Mouse (Mus musculus) hindbrain, embryonic 14.5 days (tissue): ENCODE results near the gene Plxna1. TPM values are rescaled to one million over a fixed set of nuclear protein-coding genes. Genes with fewer than 3 reads are reported as not detected.

Experiments
- ATAC-seq: fragments of 200-750 bp; cut with Nextera tagmentation; 2 replicates; pipeline ENCODE4 v1.8.0; 2017; ENCODE audit warnings: moderate number of reproducible peaks, mild to moderate bottlenecking, moderate TSS enrichment, moderate library complexity; ENCODE audit not compliant: low FRiP score
- DNase-seq: peaks from one replicate; pipeline ENCODE4 v3.0.0-alpha.2; 2015; ENCODE audit warnings: low spot score
- H3K27ac ChIP-seq: fragments of 300-500 bp; sonication (generic); 2 replicates; pipeline ENCODE4 v1.5.1; 2014; ENCODE audit warnings: mild to moderate bottlenecking, moderate library complexity
- H3K27me3 ChIP-seq: fragments of 300-500 bp; sonication (generic); 2 replicates; pipeline ENCODE4 v1.6.1; 2014; ENCODE audit warnings: mild to moderate bottlenecking, low read length, mixed read lengths; ENCODE audit not compliant: control insufficient read depth, insufficient read depth
- H3K36me3 ChIP-seq: fragments of 300-500 bp; sonication (generic); replicated peaks from 2 replicates; pipeline ENCODE4 v1.6.1; 2014; ENCODE audit not compliant: control insufficient read depth, insufficient read depth
- H3K4me1 ChIP-seq: fragments of 300-500 bp; sonication (generic); replicated peaks from 2 replicates; pipeline ENCODE4 v1.6.1; 2014; ENCODE audit warnings: antibody characterized with exemption, low read length, mixed read lengths; ENCODE audit not compliant: control insufficient read depth, insufficient read depth
- H3K4me2 ChIP-seq: fragments of 300-500 bp; sonication (generic); replicated peaks from 2 replicates; pipeline ENCODE4 v1.6.1; 2014; ENCODE audit warnings: mild to moderate bottlenecking, moderate library complexity
- H3K4me3 ChIP-seq: fragments of 300-500 bp; sonication (generic); replicated peaks from 2 replicates; pipeline ENCODE4 v1.5.1; 2014; ENCODE audit warnings: mild to moderate bottlenecking, low read length
- H3K9ac ChIP-seq: fragments of 300-500 bp; sonication (generic); 2 replicates; pipeline ENCODE4 v1.6.1; 2014
- H3K9me3 ChIP-seq: fragments of 300-500 bp; sonication (generic); 2 replicates; pipeline ENCODE4 v1.6.1; 2016; ENCODE audit warnings: low read length; ENCODE audit not compliant: control insufficient read depth
- WGBS: fragments of 180-500 bp; shearing (Covaris S2); extraction: QIAGEN DNeasy Blood & Tissue Kit; methylation state at CpG from one replicate; pipeline ENCODE4 v1.1.7; 2014; 5-methylcytosine and 5-hydroxymethylcytosine counted together
- polyA plus RNA-seq: library from polyadenylated mRNA; unstranded; fragments of >200 nt; fragmentation: Nextera tagmentation; extraction: Ambion mirVana; gene quantifications from 2 replicates; pipeline ENCODE4 v1.2.1, GENCODE M21; 2014

Plxna1 gene
- polyA plus RNA-seq, 1 experiment from 2014 or later, result 47.3 TPM

DNA sequence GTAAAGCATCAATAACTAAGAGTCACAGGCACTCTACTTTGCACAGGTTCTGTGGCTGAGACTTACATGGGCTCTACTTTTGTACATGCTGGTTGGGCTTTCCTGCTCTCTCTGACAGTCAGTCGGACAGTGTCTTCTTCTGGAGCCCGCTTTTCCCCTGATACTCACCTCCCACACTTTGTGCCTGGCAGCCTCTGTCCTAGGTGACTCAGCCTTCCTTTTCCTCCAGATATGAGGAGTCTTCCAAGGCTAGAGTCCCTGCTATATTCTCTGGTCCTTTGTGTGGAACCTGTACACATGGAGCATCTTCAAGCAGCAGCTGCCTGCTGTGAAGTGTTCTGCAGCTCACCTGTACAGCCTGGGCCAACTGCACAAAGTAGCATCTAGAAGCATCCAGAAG is 31.4 kb upstream of the Plxna1 start:
- no peak overlapping the region for H3K27ac ChIP-seq
- no peak overlapping the region for H3K4me2 ChIP-seq
- H3K36me3 ChIP-seq, result no peaks in the 10 kb centered on the region
- H3K9me3 ChIP-seq, result no peaks in the 10 kb centered on the region
- DNase-seq (no peak), ATAC-seq (no peak)
- no peaks in the 10 kb centered on the region for H3K27me3 ChIP-seq
- 93% methylated on average over 2 of the region's 2 CpGs for WGBS
- no peak overlapping the region for H3K4me3 ChIP-seq
- 0 out of 2 replicates have a peak, but pooled peaks cover 4% of the 10 kb centered on the region for H3K4me1 ChIP-seq
- no peak overlapping the region for H3K9ac ChIP-seq

DNA sequence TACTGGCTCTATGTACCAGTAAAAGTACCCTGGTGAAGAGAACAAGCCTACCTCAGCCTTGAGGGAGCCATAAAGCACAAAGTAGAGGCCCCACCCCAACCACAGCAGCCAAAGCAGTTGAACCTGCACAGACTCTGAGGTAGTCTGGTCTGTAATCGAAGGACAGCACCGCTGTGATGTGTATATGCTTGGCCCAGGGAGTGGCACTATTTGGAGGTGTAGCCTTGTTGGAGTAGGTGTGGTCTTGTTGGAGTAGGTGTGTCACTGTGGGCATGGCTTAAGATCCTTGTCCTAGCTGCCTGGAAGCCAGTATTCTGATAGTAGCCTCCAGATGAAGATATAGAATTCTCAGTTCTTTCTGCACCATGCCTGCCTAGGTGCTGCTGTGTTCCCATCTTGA is 29.8 kb upstream of the Plxna1 start:
- ATAC-seq (no peak), DNase-seq (no peak)
- Histone ChIP-seq H3K27me3 (no peaks in the 10 kb centered on the region), H3K36me3 (no peaks in the 10 kb centered on the region), H3K9me3 (no peaks in the 10 kb centered on the region), H3K27ac (no peak overlapping the region), H3K4me2 (no peak overlapping the region), H3K9ac (no peak overlapping the region), H3K4me3 (no peak overlapping the region), H3K4me1 (0 out of 2 replicates have a peak, but pooled peaks cover 4% of the 10 kb centered on the region)
- WGBS, result 98% methylated on average over 2 of the region's 2 CpGs

DNA sequence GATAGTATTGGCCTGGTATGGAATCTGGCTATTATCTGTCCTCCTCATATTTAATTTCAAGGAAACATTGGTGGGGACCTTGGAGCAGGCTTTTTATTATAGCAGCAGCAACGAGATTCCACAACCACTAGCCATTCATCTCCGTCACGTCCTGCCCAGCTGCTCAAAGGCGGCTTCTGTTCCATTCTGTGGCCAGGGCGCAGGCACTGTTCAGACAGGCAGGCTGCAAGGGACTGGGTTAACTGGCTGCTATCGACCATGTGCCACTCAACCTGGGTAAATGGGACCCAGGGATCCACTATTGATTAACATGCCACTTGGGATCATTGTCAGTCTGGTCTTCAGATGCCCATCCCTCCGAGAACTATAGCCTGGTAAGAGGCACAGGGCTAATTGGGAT is 27.4 kb upstream of the Plxna1 start:
- Histone ChIP-seq H3K9me3 (no peaks in the 10 kb centered on the region), H3K9ac (no peak overlapping the region), H3K27me3 (no peaks in the 10 kb centered on the region), H3K4me2 (no peak overlapping the region), H3K36me3 (no peaks in the 10 kb centered on the region), H3K27ac (no peak overlapping the region), H3K4me3 (no peak overlapping the region), H3K4me1 (0 out of 2 replicates have a peak, but pooled peaks cover 4% of the 10 kb centered on the region)
- 50% methylated on average over 7 of the region's 7 CpGs for WGBS
- DNase-seq, result no peak
- ATAC-seq, result no peak

DNA sequence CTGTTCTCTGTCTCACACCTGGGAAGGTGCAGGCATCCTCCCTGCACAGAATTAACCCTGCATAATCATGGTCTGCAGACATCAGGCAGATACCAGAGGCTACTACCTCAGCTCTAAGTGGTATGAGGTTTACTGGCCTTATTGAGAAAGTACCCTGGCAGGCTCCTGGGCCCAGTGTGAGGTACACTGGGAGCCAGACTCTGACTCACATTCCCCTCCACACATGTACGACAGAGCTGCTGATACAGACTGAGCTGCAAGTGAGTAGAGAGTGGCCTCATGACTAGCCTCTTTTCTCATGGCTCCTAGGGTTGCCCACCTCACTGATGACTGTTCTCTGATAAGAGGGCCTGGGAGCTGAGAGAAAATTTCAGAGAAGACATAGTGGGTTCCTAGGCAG is 24.5 kb upstream of the Plxna1 start:
- Histone ChIP-seq H3K4me3 (no peak overlapping the region), H3K4me2 (no peak overlapping the region), H3K36me3 (no peaks in the 10 kb centered on the region), H3K27ac (no peak overlapping the region), H3K4me1 (0 out of 2 replicates have a peak, but pooled peaks cover 4% of the 10 kb centered on the region), H3K9me3 (no peaks in the 10 kb centered on the region), H3K9ac (no peak overlapping the region), H3K27me3 (no peaks in the 10 kb centered on the region)
- ATAC-seq (no peak), DNase-seq (no peak)
- WGBS, result 91% methylated on average over 1 of the region's 1 CpGs

DNA sequence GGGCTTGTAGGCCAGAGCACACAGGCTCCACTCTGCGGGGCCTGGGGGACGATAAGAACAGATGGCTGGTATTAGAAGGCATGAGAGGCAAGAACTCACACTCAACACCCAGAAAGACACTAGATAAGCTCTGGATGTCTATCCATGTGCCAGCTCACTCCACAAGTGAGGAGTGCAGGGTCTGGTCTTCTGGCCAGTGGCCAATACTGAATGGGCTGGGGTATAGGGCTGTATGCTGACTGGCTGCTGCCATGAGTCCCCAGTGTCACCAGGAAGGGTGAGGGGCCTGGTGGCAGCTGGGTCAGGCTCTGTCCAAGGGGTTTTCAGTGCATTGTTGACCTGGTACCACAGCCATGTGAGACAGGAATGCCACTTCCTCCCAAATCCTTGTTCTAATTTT is 22.3 kb upstream of the Plxna1 start:
- Histone ChIP-seq H3K36me3 (no peaks in the 10 kb centered on the region), H3K27ac (no peak overlapping the region), H3K27me3 (no peaks in the 10 kb centered on the region), H3K4me3 (no peak overlapping the region), H3K4me1 (no peaks in the 10 kb centered on the region), H3K9me3 (no peaks in the 10 kb centered on the region), H3K9ac (no peak overlapping the region), H3K4me2 (no peak overlapping the region)
- no peak for DNase-seq
- no peak for ATAC-seq
- WGBS, result 85% methylated on average over 2 of the region's 2 CpGs

DNA sequence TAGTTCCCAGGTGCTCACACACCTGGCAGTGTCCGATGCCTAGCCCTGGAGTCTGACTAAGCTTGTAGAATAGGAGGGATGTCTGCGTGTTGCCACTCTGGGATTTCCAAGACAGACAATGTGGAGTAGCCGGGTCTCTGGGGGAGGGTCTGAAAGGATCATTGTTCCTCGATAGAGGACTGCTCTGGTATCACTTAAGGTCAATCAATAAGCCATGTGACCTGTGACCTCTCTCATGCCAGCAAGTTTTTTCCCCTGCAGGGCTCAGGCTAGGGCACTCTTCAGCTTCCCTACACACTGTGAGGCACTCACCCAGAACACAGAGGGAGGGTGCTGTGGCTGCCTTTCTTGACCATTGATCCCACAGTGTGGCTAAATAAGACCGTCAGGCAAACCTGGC is 19.4 kb upstream of the Plxna1 start:
- no peaks in the 10 kb centered on the region for H3K9me3 ChIP-seq
- 14% methylated on average over 5 of the region's 5 CpGs for WGBS
- H3K4me2 ChIP-seq, result no peak overlapping the region
- H3K4me3 ChIP-seq, result no peak overlapping the region
- no peak overlapping the region for H3K27ac ChIP-seq
- no peak overlapping the region for H3K9ac ChIP-seq
- H3K27me3 ChIP-seq, result no peaks in the 10 kb centered on the region
- no peak for ATAC-seq
- no peaks in the 10 kb centered on the region for H3K4me1 ChIP-seq
- no peaks in the 10 kb centered on the region for H3K36me3 ChIP-seq
- DNase-seq, result no peak

DNA sequence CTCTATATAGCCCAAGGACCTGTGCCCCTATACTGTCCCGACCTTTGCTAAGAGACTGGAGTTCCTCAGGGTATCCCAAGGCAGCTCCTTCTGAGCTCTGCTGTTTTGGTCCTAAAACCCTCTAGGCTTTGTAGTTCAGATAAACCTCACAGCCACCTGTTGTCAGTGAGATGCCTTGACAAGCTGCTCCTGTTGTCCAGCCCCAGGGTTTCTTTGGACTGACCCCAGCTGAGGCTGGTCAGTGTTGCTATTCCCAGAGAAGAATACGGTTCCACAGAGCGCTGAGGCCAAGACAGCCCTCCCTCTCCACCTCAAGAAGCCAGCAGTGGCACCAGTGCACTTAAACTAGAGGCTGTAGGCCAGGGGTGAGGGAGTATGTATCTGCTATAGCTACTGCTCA is 18.8 kb upstream of the Plxna1 start:
- H3K9ac ChIP-seq, result no peak overlapping the region
- H3K4me2 ChIP-seq, result no peak overlapping the region
- no peak overlapping the region for H3K4me3 ChIP-seq
- no peaks in the 10 kb centered on the region for H3K36me3 ChIP-seq
- no peak for ATAC-seq
- H3K9me3 ChIP-seq, result no peaks in the 10 kb centered on the region
- H3K4me1 ChIP-seq, result no peaks in the 10 kb centered on the region
- H3K27ac ChIP-seq, result no peak overlapping the region
- H3K27me3 ChIP-seq, result no peaks in the 10 kb centered on the region
- WGBS, result 53% methylated on average over 3 of the region's 3 CpGs
- no peak for DNase-seq

DNA sequence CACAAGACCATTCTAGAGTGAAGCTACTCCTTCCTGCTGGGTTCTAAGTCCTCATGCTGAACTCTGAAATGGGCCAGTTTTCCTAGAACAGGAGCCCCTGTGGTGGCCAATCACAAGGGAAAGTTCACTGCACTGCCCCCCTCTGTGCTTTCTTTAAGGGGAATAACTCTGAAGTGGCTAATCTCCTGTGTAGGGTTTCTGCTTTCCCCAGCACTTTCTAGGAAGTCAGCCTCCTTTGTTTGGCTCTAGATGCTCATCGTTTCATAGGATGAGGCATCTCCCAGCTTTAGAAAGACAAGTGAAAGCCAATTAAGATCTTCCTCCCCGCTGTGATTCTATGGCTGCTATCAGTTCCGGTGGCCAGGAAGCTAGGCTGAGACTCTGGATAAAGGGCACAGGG is 18.3 kb upstream of the Plxna1 start:
- no peak overlapping the region for H3K4me3 ChIP-seq
- H3K9me3 ChIP-seq, result no peaks in the 10 kb centered on the region
- no peak overlapping the region for H3K27ac ChIP-seq
- no peak overlapping the region for H3K9ac ChIP-seq
- DNase-seq, result no peak
- H3K27me3 ChIP-seq, result no peaks in the 10 kb centered on the region
- no peak overlapping the region for H3K4me2 ChIP-seq
- no peaks in the 10 kb centered on the region for H3K4me1 ChIP-seq
- ATAC-seq, result no peak
- no peaks in the 10 kb centered on the region for H3K36me3 ChIP-seq
- WGBS, result 37% methylated on average over 3 of the region's 3 CpGs

DNA sequence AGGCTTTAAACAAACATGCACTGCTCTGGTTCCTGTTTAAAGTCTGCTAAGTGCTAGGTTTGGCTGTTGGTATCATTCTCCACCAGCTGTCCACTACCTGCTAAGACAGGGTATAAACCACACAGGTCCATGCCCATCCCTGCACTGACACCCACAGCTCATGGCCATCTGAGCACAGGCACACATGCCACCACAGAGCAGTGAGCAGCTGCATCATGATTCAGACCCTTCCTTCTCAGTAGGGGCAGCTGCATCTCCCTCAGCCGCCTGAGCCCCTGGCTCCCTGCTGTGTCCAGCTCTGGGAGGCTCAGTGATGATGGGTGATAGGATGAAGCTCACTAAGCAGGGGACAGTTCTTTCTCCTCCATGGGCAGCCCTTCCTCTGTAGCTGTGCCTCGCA is 15.8 kb upstream of the Plxna1 start:
- H3K36me3 ChIP-seq, result no peaks in the 10 kb centered on the region
- no peak for DNase-seq
- ATAC-seq, result no peak

DNA sequence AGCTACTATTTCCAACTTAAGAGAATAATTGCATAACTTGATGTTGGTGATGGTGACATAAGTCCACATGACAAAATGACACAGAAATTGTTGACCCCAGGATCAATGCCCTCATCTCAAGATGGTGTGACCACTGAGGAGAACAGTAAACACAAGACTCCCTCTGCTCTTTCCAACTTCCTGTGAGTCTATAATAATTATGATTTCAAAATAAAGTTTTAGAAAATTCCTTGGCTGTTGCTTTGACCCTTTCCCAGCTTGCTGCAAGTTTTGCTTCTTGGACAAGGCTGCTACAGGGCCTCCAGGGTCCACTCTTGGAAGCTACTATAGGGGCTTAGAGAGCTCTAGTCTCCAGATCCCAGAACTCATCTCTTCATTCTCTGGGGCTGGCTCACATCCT is 6.4 kb upstream of the Plxna1 start:
- H3K36me3 ChIP-seq, result no peaks in the 10 kb centered on the region
- DNase-seq, result no peak
- no peak for ATAC-seq
- H3K4me1 ChIP-seq, result no peaks in the 10 kb centered on the region
- H3K9ac ChIP-seq, result no peak overlapping the region
- no peak overlapping the region for H3K27ac ChIP-seq
- H3K9me3 ChIP-seq, result no peaks in the 10 kb centered on the region
- H3K4me2 ChIP-seq, result no peak overlapping the region
- no peaks in the 10 kb centered on the region for H3K27me3 ChIP-seq
- no peak overlapping the region for H3K4me3 ChIP-seq

More for the DNA sequence above, 15.8 kb upstream of the Plxna1 start:
- 68% methylated on average over 2 of the region's 2 CpGs for WGBS
- Histone ChIP-seq H3K4me3 (no peak overlapping the region), H3K4me2 (no peak overlapping the region), H3K9me3 (no peaks in the 10 kb centered on the region), H3K9ac (no peak overlapping the region), H3K27ac (no peak overlapping the region), H3K27me3 (no peaks in the 10 kb centered on the region), H3K4me1 (no peaks in the 10 kb centered on the region)
